Mouse (Mus musculus) stomach, postnatal 0 days (tissue): Measurements from ENCODE around the gene Prr23a1. TPM values are rescaled to one million over a fixed set of nuclear protein-coding genes. Genes with fewer than 3 reads are reported as not detected.

Experiments used
- ATAC-seq: fragments of 200-750 bp; cut with Nextera tagmentation; 2 replicates; pipeline ENCODE4 v1.8.0; 2017; ENCODE audit not compliant: low FRiP score, low TSS enrichment
- DNase-seq: peaks from one replicate; pipeline ENCODE4 v3.0.0-alpha.2; 2016; ENCODE audit warnings: low spot score
- H3K27ac ChIP-seq: fragments of 300-500 bp; sonication (generic); replicated peaks from 2 replicates; pipeline ENCODE4 v1.5.1; 2014; ENCODE audit warnings: mild to moderate bottlenecking, control low read depth
- H3K27me3 ChIP-seq: fragments of 300-500 bp; sonication (generic); 2 replicates; pipeline ENCODE4 v1.6.1; 2014; ENCODE audit warnings: low read length; ENCODE audit not compliant: control insufficient read depth, insufficient read depth
- H3K36me3 ChIP-seq: fragments of 300-500 bp; sonication (generic); 2 replicates; pipeline ENCODE4 v1.6.1; 2014; ENCODE audit warnings: low read length, mixed read lengths; ENCODE audit not compliant: control insufficient read depth, insufficient read depth
- H3K4me1 ChIP-seq: fragments of 300-500 bp; sonication (generic); replicated peaks from 2 replicates; pipeline ENCODE4 v1.6.1; 2014; ENCODE audit warnings: antibody characterized with exemption; ENCODE audit not compliant: control insufficient read depth, insufficient read depth
- H3K4me2 ChIP-seq: fragments of 300-500 bp; sonication (generic); replicated peaks from 2 replicates; pipeline ENCODE4 v1.6.1; 2014; ENCODE audit warnings: low read depth, mild to moderate bottlenecking, control low read depth, moderate library complexity
- H3K4me3 ChIP-seq: fragments of 300-500 bp; sonication (generic); 2 replicates; pipeline ENCODE4 v1.5.1; 2014; ENCODE audit warnings: low read depth, low read length, control low read depth
- H3K9ac ChIP-seq: fragments of 300-500 bp; sonication (generic); 2 replicates; pipeline ENCODE4 v1.6.1; 2014; ENCODE audit warnings: mild to moderate bottlenecking, low read length, control low read depth, mixed read lengths
- H3K9me3 ChIP-seq: fragments of 300-500 bp; sonication (generic); 2 replicates; pipeline ENCODE4 v1.6.1; 2016; ENCODE audit warnings: low read length; ENCODE audit not compliant: control insufficient read depth
- CTCF ChIP-seq: IDR thresholded peaks from 2 replicates; pipeline ENCODE4 v1.5.1; 2016; ENCODE audit warnings: antibody characterized with exemption, low read depth, mild to moderate bottlenecking, moderate library complexity
- EP300 ChIP-seq: optimal IDR thresholded peaks from 2 replicates; pipeline ENCODE3; 2016; ENCODE audit warnings: antibody characterized with exemption
- WGBS: fragments of 180-500 bp; shearing (Covaris S2); extraction: QIAGEN DNeasy Blood & Tissue Kit; methylation state at CpG from one replicate; pipeline ENCODE4 v1.1.7; 2014; 5-methylcytosine and 5-hydroxymethylcytosine counted together
- polyA plus RNA-seq: library from polyadenylated mRNA; unstranded; fragments of >200 nt; fragmentation: Nextera tagmentation; extraction: Ambion mirVana; gene quantifications from 2 replicates; pipeline ENCODE4 v1.2.1, GENCODE M21; 2015

Gene Prr23a1
- polyA plus RNA-seq, 1 experiment from 2014 or later, result not detected

DNA sequence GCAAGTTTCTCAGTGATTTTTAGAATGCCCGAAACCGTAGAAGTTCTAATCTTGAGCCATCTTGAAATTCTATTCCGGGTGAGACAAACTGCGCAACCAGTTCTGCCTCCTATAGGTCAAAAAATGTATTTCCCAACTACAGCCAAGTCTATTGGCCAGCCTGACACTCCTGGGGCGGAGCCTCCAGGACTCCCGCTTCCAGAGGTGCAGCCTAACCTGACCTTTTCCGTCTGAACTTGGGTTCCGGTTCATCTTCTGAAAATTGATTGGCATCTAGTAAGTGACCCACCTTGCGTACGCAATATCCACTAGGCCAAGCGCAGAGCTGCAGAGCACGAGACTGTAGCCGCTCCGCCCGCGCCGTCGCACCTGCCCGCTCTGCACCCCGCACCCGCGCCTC lies 22.3 kb downstream of the Prr23a1 start, which contains the start of gene Prr23a3:
TSS of gene Prr23a3 (plus strand) at position 197 of the 400 bp plus-strand sequence.
- Histone ChIP-seq H3K4me1 (no peaks in the 10 kb centered on the region), H3K9me3 (no peaks in the 10 kb centered on the region), H3K9ac (no peak within 1 kb of the TSS), H3K27me3 (no peaks in the 10 kb centered on the region), H3K27ac (no peak within 1 kb of the TSS), H3K36me3 (no peaks in the 10 kb centered on the region), H3K4me2 (no peak within 1 kb of the TSS), H3K4me3 (no peak within 1 kb of the TSS)
- DNase-seq (no peak), ATAC-seq (no peak)
- no peak for TF ChIP-seq CTCF
- TF ChIP-seq EP300, result no peak
- 53% methylated on average over 22 of the region's 22 CpGs for WGBS

Other genes with a start within 250 kb of the Prr23a1 start
- 28.7 and 32.0 TPM in 2 replicates for gene Mrps22, start 240.8 kb upstream of the Prr23a1 start, polyA plus RNA-seq
- not detected in 2 replicates for gene Prr23a2, start 14.0 kb downstream of the Prr23a1 start, polyA plus RNA-seq
- not detected in 2 replicates for gene Prr23a3, start 22.3 kb downstream of the Prr23a1 start, polyA plus RNA-seq
- not detected in 2 replicates for gene 7420426K07Rik, start 60.6 kb downstream of the Prr23a1 start, polyA plus RNA-seq
- gene Foxl2, start 112.8 kb downstream of the Prr23a1 start, polyA plus RNA-seq, result 0.02 TPM in 1 of 2 replicates, not detected in the other
- 32.3 and 32.9 TPM in 2 replicates for gene Faim, start 143.9 kb downstream of the Prr23a1 start, polyA plus RNA-seq
- 0.07 and 0.08 TPM in 2 replicates for gene Gm1123, start 193.2 kb downstream of the Prr23a1 start, polyA plus RNA-seq